Comparison of ENCODE assay signal across 8 mouse cellular contexts in genomic region chr11:86174173-86174572, GRCm38 (mm10). TPM values are rescaled to one million over a fixed set of nuclear protein-coding genes. Genes with fewer than 3 reads are reported as not detected.
A peak's percentile ranks its signal among the peaks of the same experiment; 100 is the strongest.
DNase-seq lines count a peak whose midpoint lies in the region; TF ChIP-seq lines count a peak whose summit lies in the region.

No protein-coding gene starts in this region.

- intact Hi-C loops in heart, postnatal 25 days (cut with DNase I): loop anchor here (5.0 to 10.0 kb wide), 5 partner anchors 99 to 792 kb away; no protein-coding TSS in a partner anchor
- intact Hi-C loops in left cerebral cortex, postnatal 10 days (cut with DNase I): loop anchor here (5.0 to 10.0 kb wide), 2 partner anchors 327 to 699 kb away; no protein-coding TSS in a partner anchor

- H3K36me3 ChIP-seq in ES-E14 (ENCODE audit: control insufficient read depth, insufficient read depth, low read length, poor library complexity, severe bottlenecking): peaks cover 2% of the 10 kb centered on the region; the same call in 1 of the 2 replicates

- H3K9ac ChIP-seq in ES-E14 (ENCODE audit: insufficient read depth, low read depth, low read length, poor library complexity, severe bottlenecking): no peak overlapping the region

- no peak overlapping the region for H3K27ac ChIP-seq in ES-E14 (ENCODE audit: insufficient read depth, low read depth, low read length, poor library complexity, severe bottlenecking)

- no peaks in the 10 kb centered on the region for H3K9me3 ChIP-seq in ES-E14 (ENCODE audit: control insufficient read depth, insufficient read depth, low read depth, low read length)

- no peaks in the 10 kb centered on the region for H3K4me1 ChIP-seq in ES-E14 (ENCODE audit: control insufficient read depth in 2 of 2, insufficient read depth in 2 of 2, low read length in 2 of 2, poor library complexity in 1 of 2)

- H3K4me3 ChIP-seq in ES-E14 (ENCODE audit: insufficient read depth in 1 of 2, low read depth in 1 of 2, low read length in 2 of 2, poor library complexity in 1 of 2, severe bottlenecking in 1 of 2): no peak overlapping the region

- peak; percentile 18 to 73 for DNase-seq in heart, adult 18-20 months
- no peak for DNase-seq in heart, postnatal 25 days (ENCODE audit: low spot score)
- peak; percentile 20 for DNase-seq in ES-E14 (ENCODE audit: low read depth, low spot score)
- peak; percentile 7 for DNase-seq in cerebellum, adult 9-10 months
- DNase-seq in heart, adult 9 months (ENCODE audit: low spot score in 2 of 2): peak; percentile 4 to 29
- DNase-seq in left cerebral cortex, postnatal 10 days (ENCODE audit: extremely low spot score in 1 of 2, low spot score in 2 of 2): peak; percentile 23 to 61
- peak; percentile 35 for DNase-seq in ovary, postnatal 36 days (ENCODE audit: low spot score)
- peak; percentile 76 for DNase-seq in thymus, postnatal 4 days

- in situ Hi-C loops in ES-E14 (cut with MboI; ENCODE audit: low sequenced_read_pairs in 2 of 2, unreplicated experiment in 2 of 2): loop anchor here in 1 of 2 experiments (5.0 kb wide), 1 partner anchor 322 kb away; the partner anchor contains the start of gene Gm11444

TF ChIP-seq in ES-E14, 5 proteins besides CTCF, POLR2A, EP300 and RAD21:
- TF ChIP-seq ZNF384 (IDR thresholded peaks at IDR 0.05; ENCODE audit: low read depth, low read length) (no peak), ZC3H11A (IDR thresholded peaks at IDR 0.05; ENCODE audit: borderline replicate concordance, low read depth, low read length) (peak; percentile 63; the same call in 1 of the 2 replicates), CHD2 (IDR thresholded peaks at IDR 0.05; ENCODE audit: low read depth, low read length) (no peak), MAFK (IDR thresholded peaks at IDR 0.05; ENCODE audit: insufficient read depth, low read depth, low read length) (no peak), HCFC1 (IDR thresholded peaks at IDR 0.05; ENCODE audit: borderline replicate concordance, insufficient read depth, low read length) (no peak)

RNA-seq across cellular contexts. Expression of gene Brip1, which starts 26.8 kb away (rescaled TPM):
- under 1 TPM; 0.39 to 0.40 TPM for total RNA-seq in heart, adult 18-20 months (2021)
- total RNA-seq in heart, postnatal 25 days (2021): under 1 TPM; 0.55 to 0.59 TPM
- 9.7 and 10.3 TPM in 2 replicates for total RNA-seq in ES-E14 (2012; rRNA removed)
- total RNA-seq in left cerebral cortex, postnatal 10 days (2021): 1 to 10 TPM in 1 of 2 experiments, under 1 TPM in 1; 0.69 to 1.1 TPM
